Mouse (Mus musculus): Measurements from ENCODE around the gene Safb.

Gene Safb

DNA sequence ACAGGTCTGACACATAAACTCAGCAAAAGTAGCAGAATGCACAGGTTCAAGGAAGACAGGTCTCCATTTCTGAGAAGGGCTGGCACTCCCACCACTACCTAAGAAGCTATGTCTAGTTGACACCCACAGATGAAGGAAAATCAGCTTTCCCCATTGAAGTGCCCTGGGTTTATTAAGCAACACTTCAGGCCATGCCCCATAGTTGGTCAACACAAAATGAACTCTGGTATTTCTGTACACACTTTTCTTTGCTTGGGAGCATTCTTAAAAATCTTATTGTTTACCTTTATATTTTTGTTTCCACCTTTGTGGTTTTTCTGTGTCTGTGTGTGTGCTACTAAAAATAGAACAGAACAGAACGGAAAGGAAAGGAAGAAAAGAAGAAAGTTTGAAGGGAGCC is 24.5 kb upstream of the Safb start:
- DNase-seq (ENCODE audit: low spot score) = no peak

DNA sequence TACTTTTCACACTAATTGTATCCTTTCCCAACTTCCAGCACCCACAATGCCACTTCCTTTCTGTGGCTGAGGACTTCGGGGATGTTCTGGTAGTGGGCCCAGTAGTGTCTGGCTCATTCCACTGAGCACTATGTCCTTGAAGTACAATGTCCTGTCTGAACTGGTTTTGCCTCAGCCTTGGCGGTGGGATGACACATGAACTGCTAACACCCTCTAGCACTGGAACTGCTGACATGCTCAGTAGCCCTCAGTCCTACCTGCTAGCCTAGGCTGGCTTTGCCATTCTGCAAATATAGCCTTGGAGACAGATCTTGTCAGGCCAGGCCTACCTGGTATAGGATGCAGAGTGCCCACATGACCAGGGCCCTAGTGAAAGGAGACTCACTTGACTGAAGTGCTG is 22.8 kb upstream of the Safb start:
- no peak for DNase-seq (ENCODE audit: low spot score)

DNA sequence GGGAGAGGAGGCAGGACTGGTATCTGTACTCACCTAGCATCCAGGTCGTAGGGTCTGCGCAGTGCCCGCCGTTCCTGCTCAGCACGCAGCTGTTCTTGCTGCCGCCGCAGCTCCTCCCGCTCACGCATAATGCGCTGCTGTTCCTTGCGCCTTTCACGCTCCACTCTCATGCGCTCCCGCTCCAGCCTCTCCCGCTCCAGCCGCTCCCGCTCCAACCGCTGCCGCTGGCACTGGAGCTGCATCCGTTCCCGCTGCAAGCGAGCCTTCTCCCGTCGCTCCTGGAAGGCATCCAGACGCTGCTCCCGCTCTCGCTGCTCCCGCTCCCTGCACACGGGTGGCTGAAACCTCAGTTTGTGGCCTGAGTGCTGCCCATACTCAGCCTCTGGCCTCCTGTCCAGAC is 18.3 kb upstream of the Safb start:
- DNase-seq (ENCODE audit: low spot score) = no peak

DNA sequence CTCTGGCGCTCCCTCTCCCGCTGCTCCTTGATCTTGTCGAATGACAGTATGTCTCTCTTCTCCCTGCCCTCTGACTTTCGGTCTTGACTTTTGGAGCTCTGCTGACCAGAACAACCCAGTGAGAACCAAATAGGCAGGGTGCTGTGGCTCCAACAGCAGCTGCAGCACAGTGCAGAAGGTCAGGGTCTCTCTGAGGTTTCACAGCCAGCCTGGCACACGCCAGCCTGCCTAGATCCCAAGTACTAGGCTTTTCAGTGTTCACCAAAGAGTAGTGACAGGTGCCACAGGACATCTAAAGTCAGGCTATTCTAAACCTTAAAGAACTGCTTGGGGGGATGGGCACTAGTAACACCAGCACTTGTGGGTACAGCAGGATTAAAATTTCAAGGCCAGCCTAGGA is 17.7 kb upstream of the Safb start:
- no peak for DNase-seq (ENCODE audit: low spot score)

DNA sequence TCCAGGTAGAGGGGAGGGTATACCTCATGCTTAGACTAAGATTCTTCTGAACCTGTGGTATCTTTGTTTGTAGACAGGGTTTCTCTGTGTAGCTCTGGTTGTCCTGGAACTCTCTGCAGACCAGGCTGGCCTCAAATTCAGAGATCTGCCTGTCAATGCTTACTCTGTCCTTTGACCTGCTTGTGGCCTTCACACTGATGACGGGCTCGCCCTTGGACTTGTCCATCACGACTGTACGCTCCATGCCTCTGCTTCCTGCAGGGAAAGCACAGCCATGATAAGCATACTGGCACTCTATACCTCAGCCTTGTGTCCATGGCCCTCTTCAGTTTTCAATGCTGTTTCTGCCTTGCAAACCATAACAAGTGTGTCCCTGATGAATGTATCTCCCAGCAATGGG is 17.3 kb upstream of the Safb start:
- no peak for DNase-seq (ENCODE audit: low spot score)

DNA sequence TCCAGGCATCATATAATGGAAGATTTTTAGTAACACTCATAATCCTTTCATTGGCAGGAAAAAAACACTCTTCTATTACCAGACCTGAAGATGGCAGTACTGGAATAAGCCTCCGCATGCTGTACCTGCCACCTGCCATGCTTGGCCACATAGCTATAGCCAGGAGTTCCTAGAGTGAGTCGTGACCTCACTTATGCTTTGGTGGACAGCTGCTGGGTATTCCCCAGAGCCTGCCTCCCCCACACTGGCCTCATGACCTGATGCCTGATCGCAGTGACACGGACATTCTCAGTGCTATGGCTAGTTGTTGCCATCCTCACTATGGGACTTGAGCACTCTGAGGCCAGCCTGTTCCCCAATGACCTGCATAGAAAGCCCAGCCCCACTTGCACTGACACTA is 14.3 kb upstream of the Safb start:
- no peak for DNase-seq (ENCODE audit: low spot score)

DNA sequence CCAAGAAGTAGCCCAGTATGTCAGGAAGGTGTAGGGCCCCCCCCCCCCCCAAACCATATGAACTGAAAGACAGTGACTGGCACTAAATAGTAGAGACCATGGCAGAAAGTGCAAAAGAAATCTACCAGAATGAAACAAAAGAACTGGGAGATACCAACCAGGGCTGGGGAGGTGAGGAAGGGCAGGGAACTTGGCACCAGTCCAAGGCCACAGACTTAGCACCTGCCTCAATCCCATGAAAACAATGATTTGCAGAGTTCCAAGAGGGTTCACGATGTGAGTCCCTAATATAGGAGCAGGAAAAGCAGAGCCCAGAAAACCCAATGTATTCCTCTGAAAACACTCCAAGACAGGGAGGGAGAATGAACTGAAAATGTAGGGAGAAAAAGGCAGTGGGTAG is 12.5 kb upstream of the Safb start:
- DNase-seq (ENCODE audit: low spot score) = no peak

DNA sequence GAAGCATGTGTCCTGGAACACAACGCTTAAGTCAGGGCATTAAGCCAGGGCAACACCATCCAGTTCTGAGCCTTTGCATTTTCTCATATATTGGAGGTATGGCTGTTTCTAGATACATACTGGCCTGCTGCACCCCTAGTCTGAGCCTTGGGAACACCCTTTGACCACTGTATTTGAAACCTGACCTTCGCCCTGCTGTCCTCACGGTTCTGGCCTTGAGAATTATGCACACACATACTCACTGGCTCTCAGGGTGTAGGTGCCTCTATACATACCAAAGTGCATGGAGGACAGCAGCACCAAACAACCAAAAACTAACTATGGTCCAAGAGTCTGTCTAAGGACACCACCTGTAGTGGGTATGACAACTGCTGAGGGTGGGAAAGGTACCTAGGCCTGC is 11.7 kb upstream of the Safb start:
- no peak for DNase-seq (ENCODE audit: low spot score)

DNA sequence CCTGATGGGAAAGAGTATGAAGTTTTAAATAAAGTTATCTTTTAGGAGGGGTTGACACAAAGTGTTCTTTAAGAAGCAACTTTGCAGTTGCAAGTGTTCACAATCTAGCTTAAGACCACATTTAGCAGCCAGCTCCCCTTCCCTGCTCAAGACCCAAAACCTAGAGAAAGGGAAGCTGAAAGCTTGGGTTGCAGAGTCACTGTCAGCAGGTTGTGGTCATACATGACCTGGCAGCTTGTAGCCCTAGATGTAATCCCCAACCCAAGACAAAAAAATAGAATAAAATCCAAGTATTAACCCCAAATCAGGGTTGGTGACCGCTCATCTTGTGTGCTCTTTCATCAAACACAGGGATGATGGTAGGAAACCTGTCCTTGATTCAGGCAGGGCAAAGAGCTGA is 1.6 kb upstream of the Safb start:
- DNase-seq (ENCODE audit: low spot score) = no peak

DNA sequence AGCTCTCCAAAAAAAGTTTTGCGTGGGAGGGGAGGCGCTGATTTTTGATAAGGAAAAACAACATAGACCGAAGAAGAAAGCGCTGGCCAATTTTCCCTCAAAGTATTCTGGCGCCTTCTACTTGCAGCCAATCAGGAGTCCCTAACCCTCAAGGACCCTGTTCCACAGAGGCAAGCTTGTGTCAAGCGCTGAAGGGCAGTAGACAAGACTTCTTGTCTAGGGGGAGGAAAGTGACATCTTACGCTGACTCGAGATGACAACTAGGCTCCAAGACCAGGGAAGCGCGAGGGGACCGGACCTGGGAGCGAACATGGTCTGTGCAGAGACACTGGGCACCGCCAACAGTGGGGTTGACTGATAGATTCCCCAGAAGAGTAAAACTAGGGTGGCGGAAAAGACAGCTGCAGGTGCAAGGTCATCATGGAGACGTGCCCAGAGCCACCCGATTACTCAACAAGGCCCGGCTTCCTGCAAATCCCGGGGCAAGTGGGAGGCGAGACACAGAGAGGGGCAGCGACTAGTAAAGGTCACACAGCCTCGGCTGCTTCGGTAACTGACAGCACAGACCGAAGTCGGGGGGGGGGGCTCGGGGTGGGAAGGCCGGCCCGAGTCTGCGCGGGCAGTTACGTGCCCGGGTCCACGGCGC is 891 bp upstream of the Safb start:
- DNase-seq (ENCODE audit: low spot score) = peak; percentile 66

DNA sequence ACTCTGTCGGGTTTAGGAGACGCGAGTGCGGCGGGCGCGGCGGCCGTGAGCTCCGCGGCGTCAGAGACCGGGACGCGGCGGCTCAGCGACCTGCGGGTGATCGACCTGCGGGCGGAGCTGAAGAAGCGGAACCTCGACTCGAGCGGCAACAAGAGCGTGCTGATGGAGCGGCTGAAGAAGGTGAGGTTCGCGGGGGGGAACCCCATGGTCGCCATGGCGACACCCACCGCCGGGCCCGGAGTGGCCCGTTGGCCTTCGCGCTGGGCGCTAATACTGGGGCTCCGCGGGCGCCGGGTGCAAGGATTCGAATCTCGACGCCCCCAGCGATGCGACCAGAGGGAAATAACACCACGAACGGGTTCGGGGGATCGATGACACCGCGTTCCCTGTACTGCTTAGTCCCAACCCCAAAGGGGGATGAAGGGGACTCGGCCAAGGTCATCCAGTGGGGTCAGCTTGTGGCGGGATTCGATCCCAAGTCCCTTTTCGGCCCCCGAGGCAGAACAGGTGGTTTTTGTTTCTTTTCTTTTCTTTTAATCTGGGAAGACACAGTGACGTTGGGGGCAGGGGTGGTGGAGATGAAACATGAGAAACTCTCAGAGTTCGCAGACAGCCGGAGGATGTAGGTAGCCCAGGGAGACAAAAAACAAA is 671 bp downstream of the Safb start:
- DNase-seq (ENCODE audit: low spot score) = peak; percentile 30

DNA sequence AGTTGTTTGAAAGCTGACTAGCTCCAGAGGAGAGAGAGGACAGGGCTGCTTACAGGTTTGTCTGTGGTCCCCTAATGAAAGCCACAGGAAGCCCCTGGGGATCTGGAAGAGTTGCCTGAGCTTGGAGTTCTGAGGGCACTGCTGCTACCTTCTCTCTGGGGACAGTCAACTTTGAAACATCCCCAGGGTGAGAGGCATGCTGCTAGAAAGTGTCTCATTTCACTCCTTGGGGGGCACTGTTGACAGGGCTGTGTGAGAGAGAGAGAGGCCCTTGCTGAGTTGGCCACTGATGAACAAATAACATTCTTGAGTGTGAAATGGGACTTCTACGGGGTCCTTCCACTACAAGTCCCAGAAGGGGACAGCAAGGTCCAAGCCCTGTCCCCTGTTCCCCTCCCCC is 3.1 kb downstream of the Safb start:
- no peak for DNase-seq (ENCODE audit: low spot score)

DNA sequence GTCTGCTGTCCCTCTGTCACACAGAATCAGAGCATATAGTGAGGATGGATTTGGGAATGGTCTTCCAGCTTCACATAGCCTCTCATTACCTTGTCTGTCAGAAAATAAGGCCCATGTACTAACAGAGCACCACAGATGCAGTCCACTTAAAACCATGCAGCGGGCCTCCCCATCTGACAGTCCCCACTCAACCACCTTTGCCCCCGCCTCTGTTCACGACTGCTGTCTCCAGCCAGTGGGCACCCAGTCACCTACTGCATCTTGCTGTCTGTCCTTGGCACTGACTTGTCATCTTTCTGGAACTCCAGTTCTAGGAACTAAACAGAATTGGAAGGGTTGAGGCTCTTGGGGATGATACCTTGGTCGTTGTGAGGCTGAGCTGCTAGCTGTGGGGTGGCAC is 4.3 kb downstream of the Safb start:
- no peak for DNase-seq (ENCODE audit: low spot score)

DNA sequence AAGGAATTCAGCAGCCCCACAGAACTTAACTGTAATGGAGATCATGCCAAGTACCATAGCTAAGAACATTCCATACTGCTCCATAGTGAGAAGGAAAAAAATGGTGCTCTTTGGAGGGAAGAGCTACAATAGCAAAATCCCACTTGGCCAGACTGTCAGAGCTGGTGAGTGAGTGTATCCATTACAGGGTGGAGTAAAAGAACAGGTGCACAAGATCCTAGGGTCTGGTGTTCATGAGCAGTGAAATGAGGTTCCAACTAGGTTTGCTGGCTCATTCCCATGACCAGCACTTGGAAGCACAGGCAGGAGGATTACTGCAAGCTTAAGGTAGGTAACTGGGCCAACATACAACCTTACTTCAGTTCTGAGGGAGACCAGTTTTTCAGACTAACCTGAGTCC is 7.9 kb downstream of the Safb start:
- DNase-seq (ENCODE audit: low spot score) = no peak

DNA sequence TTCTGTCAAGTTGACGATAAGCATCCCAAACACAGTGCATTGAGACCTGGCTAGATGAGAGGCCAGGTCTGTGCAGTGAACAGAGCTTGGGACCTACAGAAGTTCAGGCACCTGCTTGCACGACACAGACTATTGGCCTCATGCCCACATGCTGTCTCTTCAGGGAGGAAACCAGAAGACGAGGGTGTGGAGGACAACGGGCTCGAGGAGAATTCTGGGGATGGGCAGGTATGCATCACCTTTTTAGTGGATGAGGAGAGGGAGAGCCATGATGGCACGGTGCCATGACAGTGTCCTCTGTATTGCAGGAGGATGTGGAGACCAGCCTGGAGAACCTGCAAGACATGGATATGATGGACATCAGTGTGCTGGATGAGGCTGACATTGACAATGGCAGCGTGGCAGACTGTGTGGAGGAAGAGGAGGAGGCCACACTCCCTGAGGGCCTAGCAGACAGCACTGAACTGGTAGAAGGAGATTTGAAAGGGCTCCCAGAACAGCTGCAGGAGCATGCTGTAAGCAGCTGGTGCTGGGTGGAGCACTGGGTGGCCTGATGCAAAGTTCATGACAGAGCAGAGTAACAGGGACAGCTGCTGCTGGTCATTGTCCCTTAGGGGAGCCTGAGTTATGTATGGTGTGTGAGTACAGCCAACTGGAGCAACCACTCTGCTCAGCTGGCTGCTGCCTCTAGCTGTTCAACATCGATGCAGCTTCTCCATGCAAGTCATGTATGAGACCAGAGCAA is 9.1 kb downstream of the Safb start:
- DNase-seq (ENCODE audit: low spot score) = no peak

DNA sequence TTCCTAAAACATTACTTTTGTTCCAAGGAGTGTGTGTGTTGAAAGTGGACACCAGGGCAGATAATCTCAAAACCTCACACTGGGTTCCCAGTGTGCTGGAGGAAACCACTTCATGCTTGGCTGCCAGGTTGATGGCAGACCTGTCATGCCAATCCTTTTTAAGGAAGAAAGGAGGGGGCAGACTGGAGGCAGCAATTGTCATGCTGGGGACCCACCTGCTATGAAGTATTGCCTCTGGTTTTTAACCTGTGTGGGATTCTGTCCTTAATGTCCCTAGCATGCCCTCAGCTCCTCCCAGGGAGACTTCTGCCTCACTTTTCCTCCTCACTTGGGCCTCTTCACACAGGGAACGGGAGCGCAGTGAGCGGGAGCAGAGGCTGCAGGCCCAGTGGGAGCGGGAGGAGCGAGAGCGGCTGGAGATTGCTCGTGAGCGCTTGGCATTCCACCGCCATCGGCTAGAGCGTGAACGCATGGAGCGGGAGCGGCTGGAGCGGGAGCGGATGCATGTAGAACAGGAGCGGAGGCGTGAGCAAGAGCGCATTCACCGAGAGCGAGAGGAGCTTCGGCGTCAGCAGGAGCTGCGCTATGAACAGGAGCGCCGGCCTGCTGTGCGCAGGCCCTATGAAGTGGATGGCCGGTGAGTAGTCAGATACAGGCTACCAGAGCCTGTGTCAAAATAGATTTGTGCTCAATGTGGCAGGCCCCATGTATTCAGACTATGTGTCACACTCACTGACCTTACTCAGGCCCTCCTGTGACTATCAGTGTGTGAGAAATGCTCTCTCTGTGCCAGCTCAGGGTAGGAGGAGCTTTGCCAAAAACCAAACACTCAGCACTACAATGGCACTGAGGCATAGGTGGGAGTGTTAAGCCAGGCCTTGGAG is 18.8 kb downstream of the Safb start:
- DNase-seq (ENCODE audit: low spot score) = no peak

DNA sequence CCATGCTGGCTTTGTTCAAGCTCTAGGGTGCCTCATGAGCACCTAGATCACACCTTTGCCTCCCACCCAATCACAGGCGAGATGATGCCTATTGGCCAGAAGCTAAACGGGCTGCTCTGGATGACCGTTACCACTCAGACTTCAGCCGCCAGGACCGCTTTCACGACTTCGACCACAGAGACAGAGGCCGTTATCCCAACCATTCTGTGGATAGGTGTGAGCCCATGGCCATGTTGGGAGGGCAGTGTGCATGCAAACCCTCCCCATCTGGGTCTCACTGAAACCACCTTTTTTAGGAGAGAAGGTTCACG is 19.4 kb downstream of the Safb start:
- no peak for DNase-seq (ENCODE audit: low spot score)

DNA sequence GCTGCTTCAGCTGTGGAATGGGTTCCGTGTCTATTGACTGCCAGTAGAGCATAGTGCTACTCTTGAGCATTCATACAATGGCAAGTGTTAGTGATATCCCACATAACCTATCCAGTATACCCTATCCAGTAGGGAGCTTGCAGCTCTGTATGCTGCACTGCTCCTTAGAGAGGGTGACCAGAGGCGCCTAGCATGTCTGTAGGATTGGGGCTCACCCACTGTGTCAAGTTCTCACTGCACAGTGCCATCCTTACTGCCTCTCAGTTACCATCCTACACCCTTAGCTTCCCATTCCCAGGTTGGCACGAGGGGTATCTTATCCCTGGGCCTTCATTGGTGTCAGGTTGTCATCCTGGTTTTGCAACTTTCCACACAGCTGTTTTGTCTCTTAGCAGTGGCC is 19.8 kb downstream of the Safb start:
- DNase-seq (ENCODE audit: low spot score) = no peak

DNA sequence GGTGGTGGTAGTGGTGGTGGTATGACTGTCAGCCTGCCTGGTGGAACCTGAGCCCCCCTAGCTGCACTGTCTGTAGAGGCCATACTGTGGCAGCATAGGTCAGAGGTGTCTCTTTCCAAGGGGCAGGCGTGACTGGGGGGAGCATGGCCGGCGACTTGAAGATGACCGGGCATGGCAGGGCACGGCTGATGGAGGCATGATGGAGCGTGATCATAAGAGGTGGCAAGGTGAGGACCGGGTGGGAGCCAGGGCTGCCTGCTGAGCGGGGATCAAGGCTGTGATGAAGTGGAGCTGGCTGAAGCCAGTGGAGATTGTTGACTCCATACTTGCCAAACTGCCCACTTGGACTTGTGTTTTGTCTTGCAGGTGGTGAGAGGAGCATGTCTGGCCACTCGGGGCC is 20.8 kb downstream of the Safb start:
- no peak for DNase-seq (ENCODE audit: low spot score)

DNA sequence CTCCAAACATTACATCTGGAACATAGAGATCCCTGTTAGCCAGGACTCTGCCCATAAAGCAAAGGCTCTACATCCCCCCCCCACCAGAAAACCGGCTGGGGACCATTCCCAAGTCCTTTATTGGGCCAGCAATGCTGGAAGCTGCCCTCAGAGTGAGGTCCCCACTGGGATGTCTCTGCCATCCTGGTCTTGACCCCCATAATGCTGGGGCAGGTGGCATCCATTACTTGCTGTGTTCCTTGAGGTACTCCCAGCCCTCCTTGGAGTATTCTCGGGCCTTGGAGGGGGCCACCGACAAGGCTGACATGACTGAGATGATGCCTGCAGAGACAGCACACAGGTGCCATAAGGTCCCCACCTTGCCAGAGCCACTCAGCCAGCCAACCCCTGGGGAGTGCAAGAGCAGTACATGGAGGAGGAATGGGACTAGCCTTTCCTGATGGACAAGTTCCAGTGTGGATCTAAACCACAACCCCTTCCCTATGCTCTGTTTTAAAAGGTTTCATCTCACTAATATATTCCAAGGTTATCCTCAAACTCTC is 23.0 kb downstream of the Safb start:
- no peak for DNase-seq (ENCODE audit: low spot score)

DNA sequence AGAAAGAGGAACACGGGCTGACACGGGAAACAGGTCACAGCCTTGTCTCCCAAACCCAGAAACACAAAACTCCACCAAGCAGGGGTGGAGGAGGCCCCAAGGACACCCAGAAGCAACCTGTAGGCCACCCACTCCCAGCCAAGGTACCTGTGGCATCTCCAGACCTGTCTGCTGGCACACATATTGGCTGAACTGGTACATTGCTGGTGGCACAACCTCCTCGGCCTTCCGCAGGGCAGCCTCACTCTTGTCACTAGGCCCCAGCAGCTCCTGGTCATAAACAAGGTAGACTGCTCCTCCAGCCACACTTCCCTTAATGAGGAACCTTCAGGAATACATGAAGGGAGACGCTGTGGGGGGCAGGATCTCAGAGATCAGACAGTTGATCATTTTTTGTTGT is 24.1 kb downstream of the Safb start:
- no peak for DNase-seq (ENCODE audit: low spot score)

DNA sequence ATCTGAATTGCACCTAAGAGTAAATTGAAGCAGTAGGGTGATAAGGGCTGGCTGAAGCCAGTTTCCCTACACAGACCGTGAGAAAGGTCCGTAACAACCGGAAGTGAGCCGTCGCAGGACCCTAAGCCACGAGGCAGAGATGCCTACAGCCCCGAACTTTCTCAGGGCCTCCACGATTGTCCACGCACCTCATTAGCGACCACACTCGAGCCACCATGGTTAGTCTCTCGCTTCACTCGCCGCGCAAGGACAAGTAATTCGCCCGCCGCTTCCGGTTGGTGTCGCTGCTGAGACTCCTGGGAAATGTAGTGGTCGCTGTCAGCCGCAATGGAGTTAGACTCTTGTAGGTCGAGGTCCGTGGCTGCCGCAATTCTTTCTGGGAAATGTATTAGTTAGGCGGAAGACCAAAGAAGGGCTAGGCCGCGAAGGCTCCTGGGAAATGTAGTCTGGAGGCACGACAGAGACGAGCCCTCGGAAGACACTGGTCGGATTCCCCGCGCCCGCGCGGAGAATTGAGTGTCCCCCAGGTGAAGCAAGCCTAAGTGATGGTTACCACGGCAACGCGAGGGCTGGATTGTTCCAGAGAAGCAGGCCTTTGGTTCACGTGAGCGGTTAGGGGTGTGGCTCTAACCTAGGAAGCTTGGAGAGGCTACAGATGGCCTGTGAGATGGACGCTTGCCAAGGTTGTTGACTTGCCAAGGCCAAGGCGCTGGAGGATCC is 25.0 kb downstream of the Safb start, which contains the start of gene 2410015M20Rik:
Gene 2410015M20Rik, minus strand, starts transcription at position 320 of the 720 bp plus-strand sequence.
- peak; percentile 94 for DNase-seq (ENCODE audit: low spot score)
